Comparison of ENCODE assay signal across 7 mouse cellular contexts in genomic region chr2:155369333-155369883, GRCm38 (mm10). TPM values are rescaled to one million over a fixed set of nuclear protein-coding genes. Genes with fewer than 3 reads are reported as not detected.
DNase-seq lines count a peak whose midpoint lies in the region; ATAC-seq and TF ChIP-seq lines count a peak whose summit lies in the region.

No protein-coding gene starts in this region.

- H3K9me3 ChIP-seq in kidney, postnatal 0 days (replicated peaks; ENCODE audit: low read length): no peaks in the 10 kb centered on the region

- H3K36me3 ChIP-seq in kidney, postnatal 0 days (ENCODE audit: insufficient read depth, low read length): no peaks in the 10 kb centered on the region

- DNase-seq in urinary bladder, postnatal 25 days (ENCODE audit: low spot score): peak; percentile 44
- no peak for DNase-seq in urinary bladder, postnatal 4 days (ENCODE audit: low spot score in 2 of 2)
- DNase-seq in heart, adult 8-10 months (ENCODE audit: low spot score): peak; percentile 72
- peak; percentile 34 for DNase-seq in kidney, postnatal 0 days (ENCODE audit: low spot score)
- peak; percentile 68 for DNase-seq in lung, postnatal 14 days

- no peaks in the 10 kb centered on the region for H3K27me3 ChIP-seq in kidney, postnatal 0 days (ENCODE audit: insufficient read depth, low read length)

- no peak overlapping the region for H3K4me3 ChIP-seq in kidney, postnatal 0 days (replicated peaks; ENCODE audit: low read depth, low read length)

- 40% methylated on average over 7 of the region's 7 CpGs for WGBS in kidney, postnatal 0 days

- H3K27ac ChIP-seq in kidney, postnatal 0 days: peak overlapping the region; percentile 62; the same call in 1 of the 2 replicates

- no peak overlapping the region for H3K4me2 ChIP-seq in kidney, postnatal 0 days (ENCODE audit: low read length)

- H3K9ac ChIP-seq in kidney, postnatal 0 days (ENCODE audit: low read depth, low read length): no peak overlapping the region

- ATAC-seq in kidney, postnatal 0 days (replicated peaks; ENCODE audit: low FRiP score, low read depth): no peak
- ATAC-seq in activated CD4-positive, CD25-positive, alpha-beta regulatory T cell, adult 4 months: no peak
- ATAC-seq in CD4-positive, CD25-positive, alpha-beta regulatory T cell, adult 4 months: no peak

- no peaks in the 10 kb centered on the region for H3K4me1 ChIP-seq in kidney, postnatal 0 days (replicated peaks; ENCODE audit: insufficient read depth, low read length)

- no peak for TF ChIP-seq CTCF in kidney, postnatal 0 days (IDR thresholded peaks at IDR 0.05; ENCODE audit: low read depth)

RNA-seq across cellular contexts. Expression of gene Trp53inp2, which starts 11.5 kb away (rescaled TPM):
- 100 to 1,000 TPM; 452 to 522 (median 499) TPM for total RNA-seq in heart, adult 8-10 months (2022)
- 35.9 and 38.1 TPM in 2 replicates for polyA plus RNA-seq in kidney, postnatal 0 days (2015; fragmentation: Nextera tagmentation; extraction: Ambion mirVana)
- 1 to 10 TPM in 1 of 2 experiments, under 1 TPM in 1; 0.78 to 1.7 TPM for polyA plus RNA-seq in activated CD4-positive, CD25-positive, alpha-beta regulatory T cell, adult 4 months (2017; shearing (Covaris generic))
- polyA plus RNA-seq in CD4-positive, CD25-positive, alpha-beta regulatory T cell, adult 4 months (2017; shearing (Covaris generic)): 1 to 10 TPM; 1.2 to 1.6 TPM

RNA-seq across cellular contexts. Expression of gene Pigu, which starts 12.2 kb away (rescaled TPM):
- total RNA-seq in heart, adult 8-10 months (2022): 10 to 100 TPM; 25.0 to 28.0 (median 26.5) TPM
- 51.9 and 55.5 TPM in 2 replicates for polyA plus RNA-seq in kidney, postnatal 0 days (2015; fragmentation: Nextera tagmentation; extraction: Ambion mirVana)
- polyA plus RNA-seq in activated CD4-positive, CD25-positive, alpha-beta regulatory T cell, adult 4 months (2017; shearing (Covaris generic)): 10 to 100 TPM; 33.8 to 34.1 TPM
- 10 to 100 TPM; 40.1 to 41.4 TPM for polyA plus RNA-seq in CD4-positive, CD25-positive, alpha-beta regulatory T cell, adult 4 months (2017; shearing (Covaris generic))

Comparison
In these comparisons a context has a peak if more than half of its experiments do, and no peak if none do; other contexts are left out.
1. DNase-seq: peak in urinary bladder, postnatal 25 days (single experiment), heart, adult 8-10 months (single experiment), kidney, postnatal 0 days (single experiment) and lung, postnatal 14 days (single experiment); none in urinary bladder, postnatal 4 days (0 of 2).
2. RNA of gene Trp53inp2, which starts 11.5 kb away (polyA plus RNA-seq): 35.9 to 38.1 TPM in kidney, postnatal 0 days; 0.78 to 1.7 TPM in activated CD4-positive, CD25-positive, alpha-beta regulatory T cell, adult 4 months and 1.2 to 1.6 TPM in CD4-positive, CD25-positive, alpha-beta regulatory T cell, adult 4 months; every median in the first group is over 10 times any median in the second.